Mouse (Mus musculus): ENCODE results near the gene Srxn1. TPM values are rescaled to one million over a fixed set of nuclear protein-coding genes. Genes with fewer than 3 reads are reported as not detected.

Srxn1 gene
- polyA plus RNA-seq, 1 experiment from 2014 or later, result 20.2 TPM

DNA sequence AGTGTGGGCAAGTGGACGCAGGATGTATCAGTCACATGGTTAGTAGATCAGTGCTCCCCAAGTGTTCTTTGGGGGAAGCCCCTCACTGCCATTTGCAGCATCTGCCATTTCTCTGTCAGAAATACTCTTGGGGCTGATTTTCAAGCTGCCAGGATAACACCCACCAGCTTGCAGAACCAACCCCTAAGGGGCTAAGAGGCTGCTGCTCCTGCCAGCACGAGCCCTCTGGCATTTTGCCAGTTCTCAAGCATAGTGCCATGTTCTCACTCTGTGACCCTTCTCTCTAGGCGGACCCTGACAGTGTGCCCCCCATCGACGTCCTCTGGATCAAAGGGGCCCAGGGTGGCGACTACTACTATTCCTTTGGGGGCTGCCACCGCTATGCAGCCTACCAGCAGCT lies 3.4 kb downstream of the Srxn1 start:
- H3K4me2 ChIP-seq (replicated peaks), result no peak overlapping the region
- H3K27ac ChIP-seq, result no peak overlapping the region
- no peak overlapping the region for H3K9ac ChIP-seq
- H3K36me3 ChIP-seq, result 0 out of 2 replicates have a peak, but pooled peaks cover 6% of the 10 kb centered on the region
- H3K9me3 ChIP-seq, result no peaks in the 10 kb centered on the region
- ATAC-seq (ENCODE audit: low FRiP score, low read depth), result no peak
- peaks cover 28% of the 10 kb centered on the region for H3K4me1 ChIP-seq
- WGBS, result 67% methylated on average over 7 of the region's 7 CpGs
- H3K4me3 ChIP-seq, result no peak overlapping the region
- no peaks in the 10 kb centered on the region for H3K27me3 ChIP-seq (replicated peaks)

DNA sequence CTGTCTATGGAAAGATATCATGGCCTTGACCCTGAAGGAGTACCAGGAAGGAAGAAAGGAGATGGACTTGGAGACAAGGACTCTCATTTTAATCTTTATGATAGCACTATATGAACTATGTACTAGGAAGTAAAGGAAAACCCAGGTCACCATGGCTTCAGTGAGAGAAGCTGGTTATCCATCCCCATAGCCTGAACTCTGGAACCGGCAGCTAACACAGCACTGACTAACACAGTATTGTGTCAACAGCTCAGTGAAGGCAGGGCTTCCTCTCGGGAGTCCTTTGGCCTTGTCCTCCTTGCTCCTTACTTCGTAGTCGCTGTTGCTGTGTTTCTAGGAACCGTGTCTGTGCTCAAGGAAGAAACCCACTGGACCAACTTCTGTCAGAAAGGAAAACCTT lies 4.1 kb downstream of the Srxn1 start:
- H3K4me1 ChIP-seq, result peaks cover 33% of the 10 kb centered on the region
- no peak overlapping the region for H3K4me2 ChIP-seq (replicated peaks)
- WGBS, result 89% methylated on average over 5 of the region's 5 CpGs
- ATAC-seq (ENCODE audit: low FRiP score, low read depth), result no peak
- no peak overlapping the region for H3K9ac ChIP-seq
- no peak overlapping the region for H3K27ac ChIP-seq
- no peaks in the 10 kb centered on the region for H3K27me3 ChIP-seq (replicated peaks)
- 0 out of 2 replicates have a peak, but pooled peaks cover 6% of the 10 kb centered on the region for H3K36me3 ChIP-seq
- no peak overlapping the region for H3K4me3 ChIP-seq
- H3K9me3 ChIP-seq, result no peaks in the 10 kb centered on the region

DNA sequence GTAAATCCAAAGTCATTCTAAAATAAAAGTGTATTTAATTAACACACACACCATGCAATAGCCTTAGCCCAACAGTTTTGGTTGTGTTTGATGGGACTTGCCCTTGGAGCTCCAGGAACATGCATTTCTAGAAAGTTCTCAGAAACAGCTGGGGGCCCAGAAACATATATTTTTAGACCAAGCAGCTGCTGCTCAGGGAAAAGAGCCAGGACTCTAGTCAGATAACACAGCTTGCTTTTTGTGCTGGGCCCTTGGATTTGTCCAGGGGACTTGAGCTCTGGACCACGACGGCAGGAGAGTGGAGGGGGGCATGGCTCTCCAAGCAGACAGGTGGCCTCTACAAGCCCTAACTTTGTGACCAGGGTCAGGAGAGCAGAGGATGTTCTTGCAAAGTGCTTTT lies 6.0 kb downstream of the Srxn1 start:
- no peak for ATAC-seq (ENCODE audit: low FRiP score, low read depth)
- Histone ChIP-seq H3K4me2 (replicated peaks) (no peak overlapping the region), H3K27ac (no peak overlapping the region), H3K9me3 (no peaks in the 10 kb centered on the region), H3K4me1 (peaks cover 37% of the 10 kb centered on the region), H3K36me3 (0 out of 2 replicates have a peak, but pooled peaks cover 6% of the 10 kb centered on the region), H3K9ac (no peak overlapping the region), H3K27me3 (replicated peaks) (no peaks in the 10 kb centered on the region), H3K4me3 (no peak overlapping the region)
- 77% methylated on average over 2 of the region's 2 CpGs for WGBS

DNA sequence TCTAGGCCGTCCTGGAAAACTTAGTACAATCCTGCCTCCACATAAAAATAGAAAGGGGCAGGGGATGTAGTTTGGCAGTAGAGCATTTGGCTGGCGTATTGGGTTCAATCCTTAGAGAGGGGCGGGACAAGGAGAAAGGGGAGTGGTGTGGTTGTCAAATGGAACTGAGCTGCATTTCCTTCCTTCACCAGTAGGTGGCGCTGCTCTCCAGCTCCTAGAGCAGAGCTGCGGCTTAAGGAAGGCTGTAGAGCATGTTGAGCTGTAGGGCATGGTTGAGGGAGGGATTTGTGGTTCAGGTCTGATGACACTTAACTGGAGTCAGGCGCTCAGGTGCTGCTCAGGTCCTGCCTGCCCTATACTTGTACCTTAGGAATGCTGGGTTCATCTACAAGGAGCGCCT lies 6.6 kb downstream of the Srxn1 start:
- no peak overlapping the region for H3K4me2 ChIP-seq (replicated peaks)
- ATAC-seq (ENCODE audit: low FRiP score, low read depth), result peak; percentile 69
- H3K4me1 ChIP-seq, result peaks cover 34% of the 10 kb centered on the region
- no peak overlapping the region for H3K4me3 ChIP-seq
- 0 out of 2 replicates have a peak, but pooled peaks cover 6% of the 10 kb centered on the region for H3K36me3 ChIP-seq
- 8% methylated on average over 7 of the region's 7 CpGs for WGBS
- H3K27me3 ChIP-seq (replicated peaks), result no peaks in the 10 kb centered on the region
- no peaks in the 10 kb centered on the region for H3K9me3 ChIP-seq
- no peak overlapping the region for H3K9ac ChIP-seq
- H3K27ac ChIP-seq, result no peak overlapping the region

DNA sequence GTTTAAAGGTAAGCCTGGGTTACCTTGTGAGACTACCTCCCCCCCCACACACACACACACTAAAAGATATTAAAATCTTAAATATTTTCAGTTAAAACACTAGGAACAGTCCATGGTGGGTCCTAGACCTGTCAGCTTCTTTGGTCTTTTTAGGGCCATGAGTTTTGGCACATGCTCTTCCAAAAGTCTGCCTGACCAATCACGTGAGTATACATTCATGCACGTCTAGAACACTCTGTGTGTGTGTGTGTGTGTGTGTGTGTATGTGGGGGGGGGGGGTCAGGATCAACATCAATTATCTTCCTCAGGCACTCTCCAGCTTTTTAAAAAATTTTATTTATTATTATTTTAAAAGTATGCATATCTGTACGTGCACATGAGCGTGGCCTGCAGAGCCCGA lies 7.2 kb downstream of the Srxn1 start:
- no peak overlapping the region for H3K4me2 ChIP-seq (replicated peaks)
- ATAC-seq (ENCODE audit: low FRiP score, low read depth), result no peak
- H3K27ac ChIP-seq, result no peak overlapping the region
- H3K36me3 ChIP-seq, result 0 out of 2 replicates have a peak, but pooled peaks cover 6% of the 10 kb centered on the region
- H3K9me3 ChIP-seq, result no peaks in the 10 kb centered on the region
- no peaks in the 10 kb centered on the region for H3K27me3 ChIP-seq (replicated peaks)
- H3K4me3 ChIP-seq, result no peak overlapping the region
- H3K9ac ChIP-seq, result no peak overlapping the region
- 79% methylated on average over 5 of the region's 5 CpGs for WGBS
- peaks cover 34% of the 10 kb centered on the region for H3K4me1 ChIP-seq

DNA sequence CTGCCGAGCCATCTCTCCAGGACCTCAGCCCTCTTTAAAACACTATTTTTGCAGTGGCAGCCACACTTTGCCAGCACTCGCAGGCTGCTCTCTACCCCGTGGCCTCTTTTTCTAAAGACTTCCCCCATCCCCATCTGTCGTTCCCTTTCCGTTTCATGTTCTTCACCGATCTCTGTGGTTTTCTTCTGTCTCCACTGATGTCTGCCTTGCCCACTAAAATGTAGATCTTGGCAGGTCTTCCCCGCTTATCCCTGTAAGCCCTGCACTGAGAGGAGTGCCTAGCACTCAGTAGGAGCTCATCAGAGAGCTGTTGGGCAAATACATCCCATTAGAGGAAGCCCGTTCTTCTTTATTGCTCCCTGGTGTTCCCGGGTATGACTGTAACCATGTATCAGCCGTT lies 7.7 kb downstream of the Srxn1 start:
- H3K27me3 ChIP-seq (replicated peaks), result no peaks in the 10 kb centered on the region
- no peaks in the 10 kb centered on the region for H3K9me3 ChIP-seq
- H3K36me3 ChIP-seq, result 0 out of 2 replicates have a peak, but pooled peaks cover under 1% of the 10 kb centered on the region
- H3K4me1 ChIP-seq, result peaks cover 34% of the 10 kb centered on the region
- WGBS, result 45% methylated on average over 10 of the region's 10 CpGs
- H3K4me3 ChIP-seq, result no peak overlapping the region
- ATAC-seq (ENCODE audit: low FRiP score, low read depth), result no peak
- no peak overlapping the region for H3K27ac ChIP-seq
- no peak overlapping the region for H3K9ac ChIP-seq
- H3K4me2 ChIP-seq (replicated peaks), result no peak overlapping the region

DNA sequence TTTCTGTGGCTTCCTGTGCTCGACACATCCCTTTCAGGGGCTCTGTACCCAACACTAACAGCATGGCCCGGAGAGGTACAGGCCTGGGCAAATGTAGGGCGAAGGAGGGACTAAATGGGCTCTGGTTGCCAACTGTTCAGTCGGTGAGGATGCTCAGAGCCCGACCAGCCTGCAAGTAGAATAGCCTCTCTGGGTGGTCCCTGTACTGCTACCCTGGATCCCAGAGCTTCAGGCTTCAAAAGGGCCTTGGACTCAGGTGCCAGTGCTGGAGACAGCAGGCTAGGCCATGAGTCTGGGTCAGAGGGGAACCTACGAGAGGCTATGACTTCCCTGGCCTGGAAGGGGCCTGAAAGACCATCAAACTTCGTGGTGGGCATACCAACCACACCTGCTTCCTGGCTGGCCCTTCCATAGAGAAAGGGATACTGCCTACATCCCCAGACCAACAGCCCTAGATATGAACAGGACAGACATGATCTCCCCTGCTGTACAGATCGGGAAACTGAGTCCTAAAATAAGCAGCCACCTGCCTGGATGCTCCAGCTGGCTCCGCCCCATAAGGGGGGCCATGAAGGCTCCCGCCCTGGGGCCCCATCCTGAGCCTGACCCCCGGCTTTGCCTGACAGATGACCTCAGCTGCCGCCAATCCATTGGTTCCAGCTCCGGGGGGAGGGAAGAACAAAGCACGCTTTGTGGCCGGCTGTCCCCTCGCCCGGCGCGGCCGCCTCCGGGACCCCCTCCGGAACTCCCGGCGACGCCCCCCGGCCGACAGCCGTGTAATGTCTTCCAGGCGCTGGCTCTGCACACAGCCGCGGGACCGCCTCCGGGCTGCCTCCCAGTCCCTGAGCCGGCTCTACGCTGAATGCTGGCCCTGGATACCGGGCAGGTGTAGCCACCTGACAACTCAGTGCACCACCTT lies 9.0 kb downstream of the Srxn1 start:
- Histone ChIP-seq H3K27ac (no peak overlapping the region), H3K9me3 (no peaks in the 10 kb centered on the region), H3K4me2 (replicated peaks) (peak overlapping the region; percentile 63), H3K36me3 (no peaks in the 10 kb centered on the region), H3K4me3 (0 out of 2 replicates have a peak overlapping the region, but pooled peaks have one; percentile 2), H3K27me3 (replicated peaks) (no peaks in the 10 kb centered on the region), H3K4me1 (peaks cover 27% of the 10 kb centered on the region), H3K9ac (peak overlapping the region; percentile 53)
- ATAC-seq (ENCODE audit: low FRiP score, low read depth), result peak; percentile 67
- WGBS, result 8% methylated on average over 36 of the region's 36 CpGs

DNA sequence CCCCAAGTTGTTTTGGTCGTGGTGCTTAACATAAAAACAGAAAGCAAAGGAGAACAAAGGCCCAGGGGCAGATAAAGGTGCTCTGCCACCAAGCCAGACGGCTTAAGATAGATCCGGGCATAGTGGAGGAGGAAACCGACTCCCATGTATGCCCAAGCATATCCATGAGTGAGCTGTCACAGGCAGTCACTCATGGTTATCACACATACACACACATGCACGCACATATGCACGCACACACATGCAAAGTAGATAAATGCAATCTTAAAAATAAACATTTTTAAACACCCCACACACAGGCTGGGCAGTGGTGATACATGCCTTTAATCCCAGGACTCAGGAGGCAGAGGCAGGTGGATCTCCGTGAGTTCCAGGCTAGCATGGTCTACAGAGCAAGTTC lies 12.4 kb downstream of the Srxn1 start:
- H3K9me3 ChIP-seq, result no peaks in the 10 kb centered on the region
- no peak overlapping the region for H3K27ac ChIP-seq
- no peak overlapping the region for H3K9ac ChIP-seq
- no peak for ATAC-seq (ENCODE audit: low FRiP score, low read depth)
- H3K4me1 ChIP-seq, result peaks cover 38% of the 10 kb centered on the region
- no peaks in the 10 kb centered on the region for H3K27me3 ChIP-seq (replicated peaks)
- H3K4me3 ChIP-seq, result no peak overlapping the region
- H3K4me2 ChIP-seq (replicated peaks), result no peak overlapping the region
- no peaks in the 10 kb centered on the region for H3K36me3 ChIP-seq
- 85% methylated on average over 7 of the region's 7 CpGs for WGBS

DNA sequence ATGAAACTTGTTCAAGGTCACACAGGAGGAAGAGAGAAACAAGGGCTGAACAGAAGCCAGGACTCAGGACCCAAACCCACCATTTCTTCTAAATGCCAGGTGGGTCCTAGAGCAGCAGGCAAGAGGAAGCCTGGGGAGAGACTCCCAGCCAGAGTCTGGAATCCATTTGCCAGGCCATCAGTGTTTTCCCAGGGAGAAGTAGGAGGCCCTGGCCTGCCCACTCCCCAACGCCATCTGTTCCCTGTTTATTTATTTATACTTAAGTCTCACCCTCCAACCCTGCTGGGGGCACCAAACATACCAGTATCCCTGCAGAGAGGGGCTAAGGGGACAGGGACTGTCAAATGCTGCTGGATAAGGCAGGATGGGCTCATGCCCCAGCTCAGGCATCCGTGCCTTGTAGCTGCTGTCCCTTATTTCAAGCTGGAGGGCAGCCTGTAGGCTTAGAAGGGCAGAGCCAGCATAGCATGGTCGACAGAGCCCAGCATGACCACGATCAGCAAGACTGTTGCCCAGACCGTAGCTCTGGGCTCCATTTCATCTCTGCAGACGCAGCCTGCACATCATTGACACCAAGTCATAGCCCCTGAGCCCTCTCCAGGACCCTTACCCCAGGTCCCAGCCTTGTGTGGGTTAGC lies 14.0 kb downstream of the Srxn1 start:
- WGBS, result 63% methylated on average over 6 of the region's 6 CpGs
- H3K4me1 ChIP-seq, result peaks cover 26% of the 10 kb centered on the region
- H3K4me2 ChIP-seq (replicated peaks), result no peak overlapping the region
- ATAC-seq (ENCODE audit: low FRiP score, low read depth), result no peak
- no peak overlapping the region for H3K27ac ChIP-seq
- H3K9ac ChIP-seq, result no peak overlapping the region
- no peaks in the 10 kb centered on the region for H3K9me3 ChIP-seq
- H3K36me3 ChIP-seq, result no peaks in the 10 kb centered on the region
- no peak overlapping the region for H3K4me3 ChIP-seq
- no peaks in the 10 kb centered on the region for H3K27me3 ChIP-seq (replicated peaks)

DNA sequence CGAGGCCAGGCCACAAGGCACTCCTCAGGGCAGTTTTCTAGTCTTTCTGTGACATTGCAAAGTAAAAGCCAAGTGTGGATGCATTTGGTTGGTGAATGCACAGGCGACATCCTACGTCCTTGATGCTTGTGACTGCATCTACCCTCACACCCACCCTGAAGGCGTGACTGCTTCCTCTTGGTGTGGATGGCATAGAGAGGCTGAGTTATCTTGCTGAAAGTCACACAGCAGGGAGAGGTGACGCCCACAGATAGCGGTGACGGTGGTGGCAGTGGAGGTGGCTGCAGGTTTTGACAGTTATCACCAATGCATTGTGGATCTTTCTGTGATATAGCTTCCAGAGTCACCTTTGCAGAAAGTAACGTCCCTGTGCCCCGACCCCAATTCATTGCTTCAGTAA lies 17.6 kb downstream of the Srxn1 start:
- no peaks in the 10 kb centered on the region for H3K36me3 ChIP-seq
- no peak for ATAC-seq (ENCODE audit: low FRiP score, low read depth)
- 85% methylated on average over 9 of the region's 9 CpGs for WGBS

DNA sequence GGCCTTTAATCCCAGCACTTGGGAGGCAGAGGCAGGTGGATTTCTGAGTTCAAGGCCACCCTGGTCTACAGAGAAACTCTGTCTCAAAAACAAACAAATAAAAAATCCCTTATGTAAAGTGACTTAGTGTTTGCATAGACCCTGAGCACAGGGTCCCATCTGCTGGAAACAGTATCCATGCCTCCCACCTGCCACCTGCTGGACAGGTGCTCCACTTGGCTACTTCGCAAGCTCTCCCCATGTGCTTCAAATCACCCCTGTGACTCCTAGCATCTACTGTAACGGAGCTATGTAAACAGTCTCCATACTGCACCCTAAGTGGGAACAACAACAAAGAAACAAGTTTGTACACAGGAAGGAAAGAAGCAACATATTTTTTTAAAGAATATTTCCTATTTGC lies 23.3 kb downstream of the Srxn1 start:
- H3K27ac ChIP-seq, result no peak overlapping the region
- H3K9ac ChIP-seq, result no peak overlapping the region
- H3K4me3 ChIP-seq, result no peak overlapping the region
- H3K4me2 ChIP-seq (replicated peaks), result no peak overlapping the region
- ATAC-seq (ENCODE audit: low FRiP score, low read depth), result no peak
- H3K27me3 ChIP-seq (replicated peaks), result no peaks in the 10 kb centered on the region
- 76% methylated on average over 2 of the region's 2 CpGs for WGBS
- no peaks in the 10 kb centered on the region for H3K36me3 ChIP-seq
- 0 out of 2 replicates have a peak, but pooled peaks cover 5% of the 10 kb centered on the region for H3K4me1 ChIP-seq
- H3K9me3 ChIP-seq, result no peaks in the 10 kb centered on the region

More for the DNA sequence above, 17.6 kb downstream of the Srxn1 start:
- H3K4me2 ChIP-seq (replicated peaks), result no peak overlapping the region
- no peaks in the 10 kb centered on the region for H3K27me3 ChIP-seq (replicated peaks)
- no peak overlapping the region for H3K9ac ChIP-seq
- H3K4me1 ChIP-seq, result peaks cover 12% of the 10 kb centered on the region; the same call in 1 of the 2 replicates
- H3K27ac ChIP-seq, result no peak overlapping the region
- no peaks in the 10 kb centered on the region for H3K9me3 ChIP-seq
- H3K4me3 ChIP-seq, result no peak overlapping the region

DNA sequence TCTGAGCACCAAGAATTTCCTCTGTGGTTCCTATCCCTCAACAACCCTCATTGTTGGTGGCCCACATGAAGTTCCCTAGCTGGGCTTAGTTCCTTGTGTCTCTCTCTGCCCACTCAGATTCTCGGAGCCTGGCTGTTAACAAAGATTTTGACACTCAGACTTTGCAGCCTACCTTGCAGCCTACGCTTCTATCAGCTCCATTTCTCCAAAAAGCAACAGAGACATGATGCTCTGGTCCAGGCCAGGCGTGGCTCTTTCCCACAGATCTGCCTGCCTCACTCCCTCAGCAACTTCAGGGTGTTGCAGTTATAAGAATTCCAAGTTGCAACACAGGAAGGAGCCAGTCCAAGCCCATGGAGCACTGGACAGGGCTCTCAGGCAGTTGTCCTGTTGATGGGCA lies 24.5 kb downstream of the Srxn1 start:
- Histone ChIP-seq H3K36me3 (no peaks in the 10 kb centered on the region), H3K4me3 (no peak overlapping the region), H3K4me1 (0 out of 2 replicates have a peak, but pooled peaks cover 5% of the 10 kb centered on the region), H3K4me2 (replicated peaks) (no peak overlapping the region), H3K27ac (no peak overlapping the region), H3K9me3 (no peaks in the 10 kb centered on the region), H3K27me3 (replicated peaks) (no peaks in the 10 kb centered on the region), H3K9ac (no peak overlapping the region)
- ATAC-seq (ENCODE audit: low FRiP score, low read depth), result no peak
- 86% methylated on average over 3 of the region's 3 CpGs for WGBS

All from neural tube, embryonic 12.5 days (tissue).